Mouse (Mus musculus) liver, embryonic 14.5 days (tissue): Measurements from ENCODE around the gene Zfp109. TPM values are rescaled to one million over a fixed set of nuclear protein-coding genes. Genes with fewer than 3 reads are reported as not detected.

Experiments
- ATAC-seq: fragments of 200-750 bp; cut with Nextera tagmentation; 2 replicates; pipeline ENCODE4 v1.8.0; 2017; ENCODE audit warnings: moderate number of reproducible peaks, mild to moderate bottlenecking, moderate library complexity; ENCODE audit not compliant: insufficient read depth
- DNase-seq, 3 experiments: peaks; one replicate each; pipeline ENCODE4 v3.0.0-alpha.2; 2012 to 2013; ENCODE audit warnings: low read depth in 3 of 3, low spot score in 3 of 3
- H3K27ac ChIP-seq: fragments of 300-500 bp; sonication (generic); 2 replicates; pipeline ENCODE4 v1.5.1; 2014; ENCODE audit warnings: moderate library complexity, mild to moderate bottlenecking, control low read depth, inconsistent platforms
- H3K27me3 ChIP-seq: fragments of 300-500 bp; sonication (generic); 2 replicates; pipeline ENCODE4 v1.6.1; 2014; ENCODE audit warnings: mild to moderate bottlenecking, low read length, moderate library complexity; ENCODE audit not compliant: control insufficient read depth, insufficient read depth
- H3K36me3 ChIP-seq: fragments of 300-500 bp; sonication (generic); replicated peaks from 2 replicates; pipeline ENCODE4 v1.6.1; 2014; ENCODE audit warnings: low read depth; ENCODE audit not compliant: control insufficient read depth, insufficient read depth
- H3K4me1 ChIP-seq, 2 experiments: fragments of 200-500 bp in 1 of 2; fragments of 300-500 bp in 1 of 2; sonication (generic) in 1 of 2; replicated peaks; 2 replicates each; pipeline ENCODE4 v1.6.1; 2012 to 2014; ENCODE audit warnings: antibody characterized with exemption in 1 of 2, inconsistent platforms in 1 of 2, low read length in 1 of 2; ENCODE audit not compliant: control insufficient read depth in 2 of 2, insufficient read depth in 2 of 2
- H3K4me2 ChIP-seq: fragments of 300-500 bp; sonication (generic); 2 replicates; pipeline ENCODE4 v1.6.1; 2014; ENCODE audit warnings: low read depth, mild to moderate bottlenecking, control low read depth, moderate library complexity
- H3K4me3 ChIP-seq, 2 experiments: fragments of 200-500 bp in 1 of 2; fragments of 300-500 bp in 1 of 2; sonication (generic) in 1 of 2; 2 replicates each; pipeline ENCODE4 v1.5.1; 2012 to 2014; ENCODE audit warnings: low read depth in 2 of 2, low read length in 2 of 2, mild to moderate bottlenecking in 2 of 2, control low read depth in 1 of 2, inconsistent platforms in 1 of 2, moderate library complexity in 1 of 2; ENCODE audit not compliant: insufficient read depth in 1 of 2
- H3K9ac ChIP-seq: fragments of 300-500 bp; sonication (generic); replicated peaks from 2 replicates; pipeline ENCODE4 v1.6.1; 2014; ENCODE audit warnings: mild to moderate bottlenecking, control low read depth, moderate library complexity
- H3K9me3 ChIP-seq: fragments of 300-500 bp; sonication (generic); 2 replicates; pipeline ENCODE4 v1.6.1; 2016; ENCODE audit warnings: low read length, mixed read lengths; ENCODE audit not compliant: control insufficient read depth
- CTCF ChIP-seq: IDR thresholded peaks from 2 replicates; pipeline ENCODE4 v1.5.1; 2016; ENCODE audit warnings: antibody characterized with exemption, low read depth, control low read depth
- EP300 ChIP-seq: IDR thresholded peaks from 2 replicates; pipeline ENCODE4 v1.6.1; 2016; ENCODE audit warnings: antibody characterized with exemption, low read depth
- WGBS: fragments of 180-500 bp; shearing (Covaris S2); extraction: QIAGEN DNeasy Blood & Tissue Kit; methylation state at CpG from one replicate; pipeline ENCODE4 v1.1.7; 2014; ENCODE audit not compliant: insufficient replicate concordance; 5-methylcytosine and 5-hydroxymethylcytosine counted together
- polyA plus RNA-seq, 2 experiments: library from polyadenylated mRNA; depleted of rRNA in 1 of 2; stranded (reverse) in 1 of 2; unstranded in 1 of 2; fragments of >200 nt; fragmentation: Nextera tagmentation in 1 of 2; extraction: Ambion mirVana in 1 of 2; gene quantifications; 2 replicates each; pipeline versions ENCODE4 v1.2.1 to v1.2.3; 2012 to 2014

The Zfp109 gene
- polyA plus RNA-seq, 2 experiments, result 0.65 to 0.97 TPM

DNA sequence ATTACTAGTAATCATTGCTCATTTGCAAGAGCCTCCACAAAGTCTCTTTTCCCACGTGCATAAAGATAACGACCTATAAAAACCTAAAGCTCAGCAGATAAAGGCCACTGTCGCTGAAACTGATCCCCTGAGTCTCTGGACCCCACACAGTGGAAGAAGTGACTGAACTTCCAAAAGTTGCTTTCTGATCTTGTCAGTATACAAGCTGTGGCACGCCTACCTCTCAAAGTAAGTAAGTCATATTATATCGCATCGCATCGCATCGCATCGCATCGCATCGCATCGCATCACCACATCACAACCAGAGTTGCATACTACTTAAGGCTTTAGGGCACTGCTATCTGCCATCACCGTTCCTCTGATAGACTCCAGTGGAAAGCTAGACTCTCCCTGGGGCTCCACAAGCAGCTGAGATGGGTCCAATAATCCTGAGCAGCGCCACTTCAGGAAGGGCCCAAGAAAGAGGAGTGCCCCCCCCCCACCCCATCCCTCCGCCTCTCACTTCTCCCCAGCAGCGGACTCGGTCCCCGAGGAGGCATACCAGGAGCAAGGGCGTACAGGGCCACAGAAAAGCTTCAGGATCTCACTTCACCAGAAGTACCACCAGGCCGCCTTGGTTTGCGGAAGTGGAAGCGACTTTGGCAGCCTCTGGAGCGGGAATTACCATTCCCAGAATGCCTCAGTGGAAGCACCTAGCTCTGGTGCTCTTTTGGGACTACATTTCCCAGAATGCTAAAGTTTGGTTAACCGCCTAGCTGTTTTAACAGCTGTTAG is 29.7 kb downstream of the Zfp109 start:
- peak overlapping the region; percentile 64 for H3K4me2 ChIP-seq
- no peaks in the 10 kb centered on the region for H3K9me3 ChIP-seq
- no peaks in the 10 kb centered on the region; the same call in 1 of the 2 replicates for H3K36me3 ChIP-seq
- peak; percentile 34 to 45 (median 42) for DNase-seq
- peak; percentile 64; the same call in 1 of the 2 replicates for ATAC-seq
- TF ChIP-seq EP300 (no peak), CTCF (no peak)
- H3K27me3 ChIP-seq, result no peaks in the 10 kb centered on the region
- peak overlapping the region; percentile 60 to 61 for H3K4me3 ChIP-seq
- WGBS, result 16% methylated on average over 24 of the region's 24 CpGs
- peaks cover 0 to 5% of the 10 kb centered on the region in 2 experiments; a peak in 2 of 4 replicates for H3K4me1 ChIP-seq
- no peak overlapping the region for H3K27ac ChIP-seq
- peak overlapping the region; percentile 65 for H3K9ac ChIP-seq

DNA sequence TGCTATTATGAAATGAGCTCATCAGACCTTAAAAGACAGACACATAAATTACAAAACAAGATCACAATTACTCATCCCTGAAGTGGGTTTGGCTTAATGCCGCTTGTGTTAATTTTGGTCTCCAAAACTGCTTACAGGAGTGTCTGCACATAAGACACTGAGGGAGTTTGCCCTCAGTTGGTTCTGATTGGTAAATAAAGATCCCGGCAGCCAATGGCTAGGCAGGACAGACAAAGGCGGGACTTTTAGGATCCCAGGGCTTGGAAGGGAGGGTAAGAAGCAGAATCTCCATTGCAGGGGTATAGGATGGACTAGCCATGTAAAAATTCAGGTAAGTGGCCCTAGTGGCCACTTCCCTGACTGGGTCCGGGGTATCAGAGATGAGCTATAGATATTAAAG is 40.4 kb downstream of the Zfp109 start:
- Histone ChIP-seq H3K27me3 (no peaks in the 10 kb centered on the region), H3K4me1 (no peaks in the 10 kb centered on the region), H3K27ac (no peak overlapping the region), H3K4me2 (no peak overlapping the region), H3K36me3 (peaks cover 15% of the 10 kb centered on the region), H3K9ac (no peak overlapping the region), H3K4me3 (no peak overlapping the region), H3K9me3 (no peaks in the 10 kb centered on the region)
- ATAC-seq, result no peak
- 79% methylated on average over 4 of the region's 4 CpGs for WGBS
- DNase-seq, result no peak
- no peak for TF ChIP-seq EP300
- no peak for TF ChIP-seq CTCF

DNA sequence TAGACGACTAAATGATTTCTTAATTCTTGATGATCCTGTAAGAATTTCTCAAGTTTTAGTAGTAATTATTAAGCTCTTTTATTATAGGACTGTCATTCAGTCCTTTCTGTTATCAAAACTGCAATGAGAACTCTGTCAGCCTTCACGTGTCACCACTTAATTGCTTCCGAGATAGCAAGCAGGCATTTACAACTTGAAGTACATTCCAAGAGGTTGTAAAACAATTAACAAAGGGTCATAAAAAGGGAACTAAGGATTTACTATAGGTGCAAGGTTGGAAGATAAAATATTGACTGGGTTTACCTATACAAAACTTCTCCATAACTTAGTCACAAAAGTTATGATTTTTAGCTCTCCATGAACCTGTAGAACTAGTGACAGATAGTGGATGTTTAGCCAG is 44.2 kb downstream of the Zfp109 start:
- no peak for TF ChIP-seq CTCF
- TF ChIP-seq EP300, result no peak
- Histone ChIP-seq H3K27me3 (no peaks in the 10 kb centered on the region), H3K9me3 (no peaks in the 10 kb centered on the region), H3K36me3 (peaks cover 3% of the 10 kb centered on the region; the same call in 1 of the 2 replicates), H3K4me2 (no peak overlapping the region), H3K4me1 (no peaks in the 10 kb centered on the region; a peak in 1 of 4 replicates), H3K9ac (no peak overlapping the region), H3K27ac (no peak overlapping the region), H3K4me3 (no peak overlapping the region)
- DNase-seq (no peak), ATAC-seq (no peak)
- 62% methylated on average over 3 of the region's 3 CpGs for WGBS

DNA sequence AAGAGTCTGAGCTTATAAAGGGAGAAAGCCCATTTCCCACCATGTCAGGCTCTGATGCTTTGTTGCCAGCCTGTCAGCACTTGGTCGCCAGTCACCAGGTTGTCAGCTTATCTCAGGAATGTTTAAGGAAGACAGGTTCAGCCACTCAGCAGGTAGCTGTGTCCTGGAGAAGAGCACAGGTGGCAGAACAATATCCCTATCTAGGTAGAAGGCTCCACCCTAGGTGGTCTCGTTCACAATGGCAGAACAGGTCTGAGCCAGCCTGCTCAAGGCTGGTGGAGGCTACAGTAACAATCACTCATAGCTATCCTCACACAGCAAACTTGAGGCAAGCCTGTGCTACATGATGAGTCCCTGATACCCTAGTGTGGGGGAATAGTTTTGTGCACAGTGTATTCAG is 46.0 kb downstream of the Zfp109 start:
- no peak overlapping the region for H3K4me3 ChIP-seq
- 44% methylated on average over 2 of the region's 2 CpGs for WGBS
- DNase-seq (no peak), ATAC-seq (no peak)
- H3K4me2 ChIP-seq, result no peak overlapping the region
- H3K9me3 ChIP-seq, result no peaks in the 10 kb centered on the region
- H3K36me3 ChIP-seq, result no peaks in the 10 kb centered on the region
- no peak overlapping the region for H3K9ac ChIP-seq
- no peaks in the 10 kb centered on the region; a peak in 1 of 4 replicates for H3K4me1 ChIP-seq
- no peak for TF ChIP-seq EP300
- H3K27ac ChIP-seq, result no peak overlapping the region
- H3K27me3 ChIP-seq, result no peaks in the 10 kb centered on the region

DNA sequence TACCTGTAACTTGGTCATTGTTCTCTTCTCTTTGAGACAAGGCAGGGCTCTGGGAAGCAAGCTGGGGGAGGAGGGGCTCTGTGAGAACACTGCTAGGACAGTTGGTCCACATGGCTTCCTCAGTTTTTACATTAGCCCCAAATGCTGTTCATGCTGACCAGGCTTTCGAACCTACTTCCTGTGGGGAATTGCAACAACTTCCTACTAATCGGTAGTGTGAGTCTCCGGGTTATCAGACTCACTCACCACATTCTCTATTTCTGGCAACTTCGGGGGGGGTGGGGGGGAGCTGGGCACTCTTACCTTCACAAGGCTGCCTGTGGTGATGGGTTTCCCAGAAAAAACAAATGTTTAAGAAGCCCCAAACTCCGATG is 47.8 kb downstream of the Zfp109 start:
- no peak overlapping the region for H3K4me3 ChIP-seq
- no peaks in the 10 kb centered on the region for H3K27me3 ChIP-seq
- no peak overlapping the region for H3K9ac ChIP-seq
- H3K4me1 ChIP-seq, result no peaks in the 10 kb centered on the region; a peak in 1 of 4 replicates
- H3K9me3 ChIP-seq, result no peaks in the 10 kb centered on the region
- H3K4me2 ChIP-seq, result no peak overlapping the region
- DNase-seq (no peak), ATAC-seq (no peak)
- no peaks in the 10 kb centered on the region for H3K36me3 ChIP-seq
- 14% methylated on average over 5 of the region's 5 CpGs for WGBS
- TF ChIP-seq CTCF (no peak), EP300 (no peak)
- H3K27ac ChIP-seq, result no peak overlapping the region
